Mouse (Mus musculus): Measurements from ENCODE around the gene Dph2. TPM values are rescaled to one million over a fixed set of nuclear protein-coding genes. Genes with fewer than 3 reads are reported as not detected.

Dph2 gene
- total RNA-seq, 2 experiments from 2014 or later, result 9.0 to 9.1 TPM

- no peak for DNase-seq (ENCODE audit: low spot score in 2 of 2)
- intact Hi-C loops (cut with DNase I), result no loop called here
Observed at GRCm38 (mm10) chr4:117914031-117914430, 22.2 kb upstream of the Dph2 start.

DNA sequence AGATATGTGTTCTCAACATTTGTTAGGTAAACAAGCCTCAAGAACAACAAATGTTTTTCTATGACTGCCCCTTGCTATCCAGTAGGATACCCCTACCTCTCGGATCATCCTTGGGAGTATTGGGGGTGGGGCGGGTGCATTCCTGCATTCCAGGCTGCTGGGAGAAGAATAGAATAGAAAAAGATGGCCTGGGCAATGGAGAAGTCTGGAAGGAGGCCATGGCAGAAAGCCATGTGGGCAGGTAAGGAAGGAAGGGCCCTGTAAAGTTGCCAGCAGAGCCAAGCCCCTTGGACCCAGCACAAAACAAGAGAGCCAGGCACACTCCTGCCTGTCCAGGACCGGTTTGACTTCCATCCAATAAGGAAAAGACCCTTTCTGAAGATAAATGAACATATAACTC is 21.6 kb upstream of the Dph2 start:
- intact Hi-C loops (cut with DNase I), result no loop called here
- no peak for DNase-seq (ENCODE audit: low spot score in 2 of 2)

GRCm38 (mm10) chr4:117912685-117913273 is 20.9 kb upstream of the Dph2 start:
- intact Hi-C loops (cut with DNase I), result no loop called here

GRCm38 (mm10) chr4:117912131-117912561 is 20.3 kb upstream of the Dph2 start:
- intact Hi-C loops (cut with DNase I), result no loop called here
- no peak for DNase-seq (ENCODE audit: low spot score in 2 of 2)

More at GRCm38 (mm10) chr4:117912685-117913273, 20.9 kb upstream of the Dph2 start:
- no peak for DNase-seq (ENCODE audit: low spot score in 2 of 2)

GRCm38 (mm10) chr4:117908834-117909453 is 17.1 kb upstream of the Dph2 start:
- intact Hi-C loops (cut with DNase I), result no loop called here
- peak; percentile 66 to 69 for DNase-seq (ENCODE audit: low spot score in 2 of 2)

- DNase-seq (ENCODE audit: low spot score in 2 of 2), result peak in 1 of 2 experiments; percentile 69
- intact Hi-C loops (cut with DNase I), result no loop called here
Observed at GRCm38 (mm10) chr4:117906196-117906595, 14.4 kb upstream of the Dph2 start.

DNA sequence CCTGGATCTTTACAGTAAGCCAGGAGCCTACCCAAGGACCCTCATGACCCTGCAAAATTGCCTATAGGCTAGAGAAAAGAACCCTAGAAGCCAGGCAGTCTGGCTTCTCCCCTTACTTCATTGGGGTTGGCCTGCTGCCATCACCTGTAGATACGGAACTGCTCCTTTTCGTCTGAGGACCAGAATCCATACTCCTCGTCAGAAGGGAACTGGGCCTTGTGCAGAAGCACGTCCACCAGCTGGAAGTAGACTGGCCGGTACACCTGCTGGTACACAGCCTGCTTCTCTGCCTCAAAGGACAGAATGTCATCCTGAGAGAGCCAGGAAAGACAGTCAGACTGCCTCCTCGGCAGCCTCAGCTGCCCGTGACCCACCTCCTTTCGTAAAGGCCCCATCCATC is 12.9 kb upstream of the Dph2 start:
- intact Hi-C loops (cut with DNase I), result no loop called here
- DNase-seq (ENCODE audit: low spot score in 2 of 2), result no peak

DNA sequence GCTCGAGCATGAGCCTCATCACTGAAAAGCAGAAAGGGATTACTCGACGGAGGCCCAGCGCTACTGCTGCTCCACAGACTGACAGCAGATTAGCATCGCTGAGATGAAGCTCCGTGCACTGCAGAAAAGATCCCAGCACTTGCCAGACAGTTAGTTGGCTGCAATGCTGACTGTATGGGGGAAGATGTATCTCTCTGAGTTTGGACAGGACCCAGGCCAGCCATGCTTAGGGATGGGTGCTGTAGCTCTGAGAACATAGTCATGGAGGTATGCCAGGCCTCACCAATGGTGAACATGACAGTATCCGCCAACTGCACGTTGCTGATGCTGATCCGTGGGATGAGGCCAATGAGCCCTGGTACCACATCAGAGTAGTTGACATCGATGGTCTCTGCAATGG is 12.3 kb upstream of the Dph2 start:
- DNase-seq (ENCODE audit: low spot score in 2 of 2), result peak; percentile 44 to 78
- intact Hi-C loops (cut with DNase I), result no loop called here

DNA sequence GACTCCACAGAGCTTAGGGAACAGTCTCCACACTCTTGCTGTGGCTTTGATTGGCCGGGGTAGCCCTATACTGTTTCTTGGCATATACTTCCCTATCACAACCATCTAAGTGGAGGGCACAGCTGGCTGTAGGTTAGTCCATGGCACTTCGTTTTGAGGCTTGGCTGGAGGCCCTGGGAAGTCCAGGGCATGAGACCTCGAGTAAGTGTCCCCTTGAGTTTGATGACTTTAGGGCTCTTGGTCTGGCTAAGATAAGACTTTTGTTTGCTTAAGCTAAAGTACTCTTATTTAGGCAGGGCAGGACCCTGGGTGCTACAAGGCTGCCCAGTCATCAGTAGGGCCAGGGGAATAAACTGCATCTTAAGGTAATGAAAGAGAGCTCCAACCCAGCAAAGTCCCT is 6.3 kb upstream of the Dph2 start:
- no peak for DNase-seq (ENCODE audit: low spot score in 2 of 2)
- intact Hi-C loops (cut with DNase I), result no loop called here

- DNase-seq (ENCODE audit: low spot score in 2 of 2), result no peak
- intact Hi-C loops (cut with DNase I), result no loop called here
Observed at GRCm38 (mm10) chr4:117896031-117896430, 4.2 kb upstream of the Dph2 start.

GRCm38 (mm10) chr4:117895339-117895738 is 3.5 kb upstream of the Dph2 start:
- DNase-seq (ENCODE audit: low spot score in 2 of 2), result no peak

DNA sequence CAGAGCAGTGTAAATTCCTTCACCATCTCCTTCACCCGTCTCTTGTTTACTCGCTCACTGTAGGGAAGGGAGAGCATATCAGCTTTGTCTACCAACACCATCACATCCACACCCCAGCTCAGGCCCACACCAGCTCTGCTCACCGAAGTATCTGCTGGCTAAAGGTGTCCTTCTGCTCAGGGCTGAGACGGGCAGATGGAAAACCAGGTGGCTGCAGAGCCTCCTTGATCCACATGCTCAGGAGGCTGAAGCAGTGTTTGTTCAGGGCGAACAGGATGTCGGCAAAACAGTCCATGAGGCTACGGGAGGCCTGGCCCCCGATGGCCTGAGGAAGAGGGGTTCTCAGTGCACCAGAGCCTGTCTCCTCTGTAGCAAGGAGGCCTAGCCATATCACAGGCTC is 2.8 kb upstream of the Dph2 start:
- no peak for DNase-seq (ENCODE audit: low spot score in 2 of 2)
- intact Hi-C loops (cut with DNase I), result no loop called here

More at GRCm38 (mm10) chr4:117895339-117895738, 3.5 kb upstream of the Dph2 start:
- intact Hi-C loops (cut with DNase I), result no loop called here

- DNase-seq (ENCODE audit: low spot score in 2 of 2), result no peak
- intact Hi-C loops (cut with DNase I), result no loop called here
Observed at GRCm38 (mm10) chr4:117893376-117893775, 1.5 kb upstream of the Dph2 start.

DNA sequence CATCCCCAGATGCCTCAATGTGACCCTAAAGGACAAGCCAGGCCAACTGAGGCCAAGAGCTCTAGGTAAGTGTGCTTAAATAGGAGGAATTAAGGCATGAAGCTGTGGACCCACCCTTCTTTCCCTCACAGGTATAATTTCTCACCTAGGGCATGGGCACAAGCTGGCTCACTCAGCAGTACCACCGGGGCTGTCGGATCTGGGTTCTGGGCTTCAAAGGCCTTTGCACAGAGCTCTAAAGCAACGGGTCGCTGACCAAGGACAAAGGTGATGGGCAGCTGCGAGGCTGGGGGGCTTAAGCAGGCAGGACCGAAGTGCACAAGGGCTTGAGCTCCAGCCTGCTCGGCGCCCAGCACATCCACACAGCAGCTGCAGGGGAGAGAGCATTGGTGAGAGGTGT is 1.1 kb downstream of the Dph2 start:
- intact Hi-C loops (cut with DNase I), result no loop called here
- no peak for DNase-seq (ENCODE audit: low spot score in 2 of 2)

- intact Hi-C loops (cut with DNase I), result no loop called here
- no peak for DNase-seq (ENCODE audit: low spot score in 2 of 2)
Observed at GRCm38 (mm10) chr4:117890031-117890430, 1.8 kb downstream of the Dph2 start.

DNA sequence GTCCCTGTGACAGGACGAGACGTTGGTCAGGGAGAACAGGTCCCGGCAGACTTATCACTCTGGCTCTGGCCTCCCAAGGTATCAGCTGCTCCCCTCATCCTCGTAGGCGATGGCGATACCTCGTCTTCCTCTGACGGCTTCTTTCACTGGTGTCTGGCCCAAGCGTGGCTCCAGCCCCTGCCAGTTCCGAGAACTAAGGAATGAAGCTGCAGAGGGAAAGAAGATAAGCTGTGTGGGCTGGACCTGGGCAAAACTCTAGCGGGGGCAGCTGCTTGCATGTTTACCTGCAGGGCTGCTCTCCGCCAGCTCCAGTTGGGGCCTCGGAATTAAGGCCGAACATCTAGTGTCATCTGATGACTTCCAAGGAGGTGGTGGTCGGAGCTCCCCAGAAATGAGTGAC is 2.4 kb downstream of the Dph2 start:
- no peak for DNase-seq (ENCODE audit: low spot score in 2 of 2)
- intact Hi-C loops (cut with DNase I), result no loop called here

DNA sequence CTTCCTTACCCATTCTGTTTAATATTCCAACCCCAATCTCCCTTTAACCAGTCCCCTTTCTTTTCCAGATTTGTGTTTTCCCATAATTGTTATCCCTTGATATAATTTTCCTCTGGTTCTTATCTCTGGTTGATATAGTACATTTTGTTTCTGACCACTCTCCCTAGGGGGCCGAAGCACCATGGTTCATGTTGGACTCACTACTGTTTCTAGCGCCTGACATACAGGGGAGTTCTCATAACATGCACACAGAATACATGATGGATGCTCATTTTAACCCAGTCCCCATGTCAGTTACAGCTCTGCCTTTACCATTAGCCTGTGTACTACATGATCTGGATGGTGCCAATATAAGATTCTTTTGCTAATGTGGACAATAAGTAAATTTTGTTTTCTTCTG is 3.9 kb downstream of the Dph2 start:
- DNase-seq (ENCODE audit: low spot score in 2 of 2), result no peak
- intact Hi-C loops (cut with DNase I), result no loop called here

DNA sequence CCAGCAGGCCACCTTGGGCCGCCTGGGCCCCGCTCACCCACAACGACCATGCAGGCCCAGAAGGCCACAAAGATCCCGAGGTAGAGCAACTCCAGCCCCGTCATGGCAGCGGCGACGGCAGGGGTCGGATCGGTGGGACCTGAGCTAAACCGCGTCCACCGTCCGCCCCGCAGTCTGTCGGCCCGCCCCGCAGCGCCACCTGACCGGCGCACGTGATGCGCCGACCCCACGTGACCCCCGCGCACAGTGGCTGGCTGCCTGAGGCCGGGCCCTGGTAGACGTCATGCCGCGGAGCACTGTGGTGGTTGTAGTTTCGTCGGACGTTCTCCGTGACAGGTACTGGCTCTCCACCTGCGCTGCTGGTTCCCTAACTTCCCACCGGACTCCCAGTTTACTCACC is 4.7 kb downstream of the Dph2 start, which contains the start of gene Atp6v0b:
Gene Atp6v0b, minus strand, starts transcription at position 201 of the 400 bp plus-strand sequence.
- peak; percentile 96 for DNase-seq (ENCODE audit: low spot score in 2 of 2)
- intact Hi-C loops (cut with DNase I), result no loop called here

DNA sequence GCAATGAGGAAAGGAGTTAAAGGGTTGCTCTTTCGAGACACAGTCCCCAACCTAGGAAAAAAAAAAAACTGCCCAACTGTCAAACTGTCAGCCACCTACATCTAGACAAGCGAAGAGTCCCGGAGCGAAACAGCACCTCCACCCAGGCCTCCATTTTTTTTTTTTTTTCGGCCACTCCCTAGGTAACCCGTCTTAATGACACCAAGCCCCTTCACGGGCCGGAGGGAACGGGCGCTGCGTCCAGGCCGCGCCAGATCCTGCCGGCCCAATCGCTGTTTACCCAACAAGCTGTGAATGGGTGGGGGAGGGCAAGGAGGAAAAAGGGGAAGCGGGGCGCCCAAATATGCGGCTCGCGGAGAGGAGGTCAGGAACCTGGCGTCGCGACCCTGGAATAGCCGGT is 5.2 kb downstream of the Dph2 start:
- no peak for DNase-seq (ENCODE audit: low spot score in 2 of 2)
- intact Hi-C loops (cut with DNase I), result no loop called here

DNA sequence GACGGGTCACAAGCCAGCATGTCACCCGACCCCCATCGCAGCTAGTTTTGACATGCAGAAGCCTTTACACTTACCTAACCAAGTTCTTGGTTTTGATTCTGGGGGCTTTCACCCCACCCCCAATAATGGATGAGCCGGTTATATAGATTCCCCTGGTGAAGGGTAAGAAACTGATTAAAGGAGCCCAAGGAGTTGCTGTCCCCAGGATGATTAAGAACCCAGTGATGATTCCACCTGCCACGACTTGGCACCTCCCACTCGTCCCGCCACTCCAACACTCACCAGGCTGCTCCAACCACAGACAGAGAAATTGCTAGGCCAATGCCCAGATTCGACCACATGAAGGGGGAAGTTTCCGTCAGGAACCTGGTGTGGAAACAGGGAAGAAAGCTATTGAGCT is 5.8 kb downstream of the Dph2 start:
- no peak for DNase-seq (ENCODE audit: low spot score in 2 of 2)
- intact Hi-C loops (cut with DNase I), result no loop called here

DNA sequence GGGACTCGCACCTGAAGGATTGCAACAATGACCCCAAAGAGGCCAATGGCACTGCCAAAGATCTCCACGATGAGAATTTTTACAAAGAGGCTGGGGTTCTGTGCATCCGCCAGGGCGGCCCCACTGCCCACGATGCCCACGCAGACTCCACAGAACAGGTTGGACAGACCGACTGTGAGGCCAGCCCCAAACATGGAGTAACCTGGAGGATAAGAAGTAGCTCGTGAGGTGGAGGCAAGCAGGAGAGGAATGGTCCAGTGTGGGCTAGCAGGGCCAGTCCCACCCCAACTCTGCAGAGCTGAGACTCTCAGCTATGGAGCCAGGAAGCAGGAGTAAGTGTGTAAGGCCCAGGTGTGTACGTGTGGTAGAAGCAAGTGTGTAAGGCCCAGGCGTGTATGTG is 6.7 kb downstream of the Dph2 start:
- intact Hi-C loops (cut with DNase I), result no loop called here
- no peak for DNase-seq (ENCODE audit: low spot score in 2 of 2)
